Mouse (Mus musculus): ENCODE measurements around the gene Phactr4. TPM values are rescaled to one million over a fixed set of nuclear protein-coding genes. Genes with fewer than 3 reads are reported as not detected.

The Phactr4 gene
- polyA plus RNA-seq, 1 experiment from 2014 or later, result 17.6 TPM

GRCm38 (mm10) chr4:132315711-132316110, 106.6 kb downstream of the Phactr4 start:
- peaks cover 14% of the 10 kb centered on the region for H3K36me3 ChIP-seq (ENCODE audit: control insufficient read depth, insufficient read depth, low read length)

DNA sequence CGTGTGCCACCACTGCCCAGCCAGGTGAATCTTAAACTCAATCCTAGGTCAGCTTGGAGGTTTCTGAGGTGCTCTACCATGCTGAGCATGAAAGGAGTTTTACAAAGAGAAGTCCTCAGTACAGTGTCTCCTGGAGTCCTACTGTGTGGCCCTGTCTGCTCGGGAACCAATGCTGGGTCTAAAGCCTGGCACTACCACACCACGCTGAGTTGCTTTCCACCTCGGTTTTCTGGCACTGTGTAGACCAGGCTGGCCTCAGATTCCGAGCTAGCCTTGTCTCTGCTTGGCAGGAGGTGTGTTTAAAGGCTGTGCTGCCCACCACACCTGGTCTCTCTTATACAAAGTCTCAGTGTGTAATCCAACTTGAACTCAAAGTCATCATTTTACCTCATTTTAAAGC, 109.7 kb downstream of the Phactr4 start:
- Histone ChIP-seq H3K27me3 (ENCODE audit: control insufficient read depth, insufficient read depth, low read length) (no peaks in the 10 kb centered on the region), H3K4me1 (replicated peaks; ENCODE audit: control insufficient read depth, insufficient read depth) (no peaks in the 10 kb centered on the region), H3K4me3 (ENCODE audit: low read depth, low read length) (no peak overlapping the region), H3K9ac (ENCODE audit: low read length) (no peak overlapping the region), H3K27ac (replicated peaks) (no peak overlapping the region), H3K36me3 (ENCODE audit: control insufficient read depth, insufficient read depth, low read length) (peaks cover 15% of the 10 kb centered on the region), H3K9me3 (ENCODE audit: control insufficient read depth, low read length) (no peaks in the 10 kb centered on the region), H3K4me2 (replicated peaks; ENCODE audit: low read depth) (no peak overlapping the region)
- ATAC-seq (ENCODE audit: low FRiP score, low TSS enrichment) (no peak), DNase-seq (ENCODE audit: low spot score) (no peak)
- whole genome bisulfite sequencing, result 83% methylated on average over 5 of the region's 5 CpGs
- no peak for TF ChIP-seq CTCF (IDR thresholded peaks at IDR 0.05; ENCODE audit: low read depth)
- TF ChIP-seq EP300 (optimal IDR thresholded peaks at IDR 0.05), result no peak

More at GRCm38 (mm10) chr4:132315711-132316110, 106.6 kb downstream of the Phactr4 start:
- H3K9me3 ChIP-seq (ENCODE audit: control insufficient read depth, low read length), result no peaks in the 10 kb centered on the region
- WGBS, result 83% methylated on average over 8 of the region's 8 CpGs
- ATAC-seq (ENCODE audit: low FRiP score, low TSS enrichment) (no peak), DNase-seq (ENCODE audit: low spot score) (no peak)
- H3K9ac ChIP-seq (ENCODE audit: low read length), result no peak overlapping the region
- no peak overlapping the region for H3K27ac ChIP-seq (replicated peaks)
- no peak overlapping the region for H3K4me2 ChIP-seq (replicated peaks; ENCODE audit: low read depth)
- H3K4me3 ChIP-seq (ENCODE audit: low read depth, low read length), result no peak overlapping the region
- no peak for TF ChIP-seq EP300 (optimal IDR thresholded peaks at IDR 0.05)
- no peak for TF ChIP-seq CTCF (IDR thresholded peaks at IDR 0.05; ENCODE audit: low read depth)
- H3K4me1 ChIP-seq (replicated peaks; ENCODE audit: control insufficient read depth, insufficient read depth), result no peaks in the 10 kb centered on the region
- H3K27me3 ChIP-seq (ENCODE audit: control insufficient read depth, insufficient read depth, low read length), result no peaks in the 10 kb centered on the region

GRCm38 (mm10) chr4:132311801-132312200, 110.5 kb downstream of the Phactr4 start:
- Histone ChIP-seq H3K9me3 (ENCODE audit: control insufficient read depth, low read length) (no peaks in the 10 kb centered on the region), H3K4me3 (ENCODE audit: low read depth, low read length) (no peak overlapping the region), H3K27ac (replicated peaks) (no peak overlapping the region), H3K36me3 (ENCODE audit: control insufficient read depth, insufficient read depth, low read length) (peaks cover 10% of the 10 kb centered on the region), H3K27me3 (ENCODE audit: control insufficient read depth, insufficient read depth, low read length) (no peaks in the 10 kb centered on the region), H3K9ac (ENCODE audit: low read length) (no peak overlapping the region), H3K4me2 (replicated peaks; ENCODE audit: low read depth) (no peak overlapping the region), H3K4me1 (replicated peaks; ENCODE audit: control insufficient read depth, insufficient read depth) (no peaks in the 10 kb centered on the region)
- DNase-seq (ENCODE audit: low spot score) (no peak), ATAC-seq (ENCODE audit: low FRiP score, low TSS enrichment) (no peak)
- WGBS, result 54% methylated on average over 3 of the region's 3 CpGs
- no peak for TF ChIP-seq EP300 (optimal IDR thresholded peaks at IDR 0.05)
- no peak for TF ChIP-seq CTCF (IDR thresholded peaks at IDR 0.05; ENCODE audit: low read depth)

- H3K4me3 ChIP-seq (ENCODE audit: low read depth, low read length), result no peak overlapping the region
- H3K27me3 ChIP-seq (ENCODE audit: control insufficient read depth, insufficient read depth, low read length), result no peaks in the 10 kb centered on the region
- H3K4me2 ChIP-seq (replicated peaks; ENCODE audit: low read depth), result no peak overlapping the region
- DNase-seq (ENCODE audit: low spot score) (no peak), ATAC-seq (ENCODE audit: low FRiP score, low TSS enrichment) (no peak)
- no peaks in the 10 kb centered on the region for H3K9me3 ChIP-seq (ENCODE audit: control insufficient read depth, low read length)
- no peak for TF ChIP-seq CTCF (IDR thresholded peaks at IDR 0.05; ENCODE audit: low read depth)
- no peaks in the 10 kb centered on the region for H3K4me1 ChIP-seq (replicated peaks; ENCODE audit: control insufficient read depth, insufficient read depth)
- peaks cover 6% of the 10 kb centered on the region for H3K36me3 ChIP-seq (ENCODE audit: control insufficient read depth, insufficient read depth, low read length)
- no peak overlapping the region for H3K27ac ChIP-seq (replicated peaks)
- no peak overlapping the region for H3K9ac ChIP-seq (ENCODE audit: low read length)
- WGBS, result 55% methylated on average over 1 of the region's 1 CpGs
These were observed 111.1 kb downstream of the Phactr4 start for GRCm38 (mm10) chr4:132311209-132311608.

DNA sequence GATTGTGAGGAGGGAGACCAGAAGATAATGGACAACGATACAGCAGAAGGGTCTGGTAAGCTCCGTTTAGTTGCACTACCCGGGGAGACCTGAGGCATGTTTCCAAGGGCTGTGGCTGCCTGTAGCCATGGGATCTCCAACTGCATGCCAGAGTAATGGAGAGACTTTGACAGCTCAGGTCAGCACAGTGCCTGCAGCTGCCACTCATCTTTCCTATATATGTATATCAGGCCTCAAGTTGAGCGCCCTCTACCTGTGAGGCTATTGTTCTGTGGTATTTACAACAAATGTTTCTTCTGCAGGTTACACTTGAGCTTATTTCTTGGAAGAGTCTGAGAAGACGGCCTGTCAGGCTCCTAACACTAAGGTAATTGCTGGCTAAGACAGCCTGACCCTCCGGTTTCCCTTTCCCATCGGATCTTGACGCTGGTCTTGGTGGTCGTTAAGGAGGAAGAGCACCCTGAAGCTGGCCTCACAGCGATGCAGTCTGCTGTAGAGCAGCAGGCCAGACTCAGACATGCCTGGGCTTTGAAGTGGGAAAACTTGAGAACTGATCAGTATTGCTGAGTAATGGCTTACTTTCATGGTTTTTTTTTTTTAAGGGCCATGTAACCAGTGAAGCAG, 112.3 kb downstream of the Phactr4 start:
- Histone ChIP-seq H3K4me3 (ENCODE audit: low read depth, low read length) (peak overlapping the region; percentile 78), H3K4me1 (replicated peaks; ENCODE audit: control insufficient read depth, insufficient read depth) (no peaks in the 10 kb centered on the region), H3K36me3 (ENCODE audit: control insufficient read depth, insufficient read depth, low read length) (peaks cover 6% of the 10 kb centered on the region), H3K9ac (ENCODE audit: low read length) (peak overlapping the region; percentile 92), H3K9me3 (ENCODE audit: control insufficient read depth, low read length) (no peaks in the 10 kb centered on the region), H3K27ac (replicated peaks) (peak overlapping the region; percentile 93; the same call in 1 of the 2 replicates), H3K27me3 (ENCODE audit: control insufficient read depth, insufficient read depth, low read length) (no peaks in the 10 kb centered on the region), H3K4me2 (replicated peaks; ENCODE audit: low read depth) (peak overlapping the region; percentile 77)
- ATAC-seq (ENCODE audit: low FRiP score, low TSS enrichment), result peak; percentile 46; the same call in 1 of the 2 replicates
- DNase-seq (ENCODE audit: low spot score), result peak; percentile 68
- whole genome bisulfite sequencing, result 23% methylated on average over 10 of the region's 10 CpGs
- TF ChIP-seq CTCF (IDR thresholded peaks at IDR 0.05; ENCODE audit: low read depth), result peak; percentile 79
- no peak for TF ChIP-seq EP300 (optimal IDR thresholded peaks at IDR 0.05)

GRCm38 (mm10) chr4:132309140-132309848, 113.0 kb downstream of the Phactr4 start:
- WGBS, result under 1% methylated on average over 15 of the region's 15 CpGs
- Histone ChIP-seq H3K27me3 (ENCODE audit: control insufficient read depth, insufficient read depth, low read length) (no peaks in the 10 kb centered on the region), H3K4me2 (replicated peaks; ENCODE audit: low read depth) (peak overlapping the region; percentile 77), H3K27ac (replicated peaks) (peak overlapping the region; percentile 93), H3K9me3 (ENCODE audit: control insufficient read depth, low read length) (no peaks in the 10 kb centered on the region), H3K9ac (ENCODE audit: low read length) (peak overlapping the region; percentile 92), H3K4me3 (ENCODE audit: low read depth, low read length) (peak overlapping the region; percentile 78), H3K4me1 (replicated peaks; ENCODE audit: control insufficient read depth, insufficient read depth) (no peaks in the 10 kb centered on the region), H3K36me3 (ENCODE audit: control insufficient read depth, insufficient read depth, low read length) (peaks cover 6% of the 10 kb centered on the region)
- DNase-seq (ENCODE audit: low spot score) (peak; percentile 31), ATAC-seq (ENCODE audit: low FRiP score, low TSS enrichment) (no peak)
- TF ChIP-seq EP300 (optimal IDR thresholded peaks at IDR 0.05) (no peak), CTCF (IDR thresholded peaks at IDR 0.05; ENCODE audit: low read depth) (no peak)

All from stomach, postnatal 0 days (tissue).